18 mouse cellular contexts compared by ENCODE assay signal in genomic region chr3:98254656-98255583, GRCm38 (mm10). TPM values are rescaled to one million over a fixed set of nuclear protein-coding genes. Genes with fewer than 3 reads are reported as not detected.
DNase-seq lines count a peak whose midpoint lies in the region; ATAC-seq and TF ChIP-seq lines count a peak whose summit lies in the region.
"Had no signal": no experiment of that assay in that cellular context is flagged by ENCODE, and none has a peak within 500 bp of the region (broad histone marks: within the 10 kb centered on the region; RNA-seq: fewer than 3 reads in every experiment).

No protein-coding gene starts in this region.

- H3K9me3 ChIP-seq in embryonic facial prominence, embryonic 13.5 days = no peaks in the 10 kb centered on the region
- H3K9me3 ChIP-seq in embryonic facial prominence, embryonic 10.5 days = peaks cover 15% of the 10 kb centered on the region
- H3K9me3 ChIP-seq in kidney, postnatal 0 days (replicated peaks; ENCODE audit: low read length) = no peaks in the 10 kb centered on the region
- no peaks in the 10 kb centered on the region for H3K9me3 ChIP-seq in midbrain, postnatal 0 days (ENCODE audit: low read length)
- 0 out of 2 replicates have a peak, but pooled peaks cover 3% of the 10 kb centered on the region for H3K9me3 ChIP-seq in midbrain, embryonic 13.5 days
- H3K9me3 ChIP-seq in neural tube, embryonic 15.5 days (replicated peaks) = no peaks in the 10 kb centered on the region
- H3K9me3 ChIP-seq: embryonic facial prominence, embryonic 12.5 days; forebrain, embryonic 12.5 days had no signal

- H3K27me3 ChIP-seq in embryonic facial prominence, embryonic 13.5 days = no peaks in the 10 kb centered on the region
- H3K27me3 ChIP-seq in embryonic facial prominence, embryonic 10.5 days (replicated peaks; ENCODE audit: low read depth, poor library complexity, severe bottlenecking) = no peaks in the 10 kb centered on the region
- no peaks in the 10 kb centered on the region for H3K27me3 ChIP-seq in kidney, postnatal 0 days (ENCODE audit: insufficient read depth, low read length)
- H3K27me3 ChIP-seq in midbrain, postnatal 0 days (ENCODE audit: insufficient read depth, low read length) = no peaks in the 10 kb centered on the region
- no peaks in the 10 kb centered on the region for H3K27me3 ChIP-seq in midbrain, embryonic 13.5 days
- H3K27me3 ChIP-seq in neural tube, embryonic 15.5 days (replicated peaks) = no peaks in the 10 kb centered on the region
- H3K27me3 ChIP-seq: embryonic facial prominence, embryonic 12.5 days; forebrain, embryonic 12.5 days had no signal

- no peak overlapping the region for H3K4me3 ChIP-seq in embryonic facial prominence, embryonic 13.5 days
- H3K4me3 ChIP-seq in embryonic facial prominence, embryonic 10.5 days = no peak overlapping the region
- H3K4me3 ChIP-seq in kidney, postnatal 0 days (replicated peaks; ENCODE audit: low read depth, low read length) = no peak overlapping the region
- H3K4me3 ChIP-seq in midbrain, postnatal 0 days (ENCODE audit: low read depth, low read length) = no peak overlapping the region
- H3K4me3 ChIP-seq in midbrain, embryonic 13.5 days (replicated peaks) = no peak overlapping the region
- H3K4me3 ChIP-seq in neural tube, embryonic 15.5 days (replicated peaks) = no peak overlapping the region
- H3K4me3 ChIP-seq: embryonic facial prominence, embryonic 12.5 days; forebrain, embryonic 12.5 days had no signal

- no peak for DNase-seq in embryonic facial prominence, embryonic 10.5 days (ENCODE audit: low spot score)
- no peak for DNase-seq in kidney, postnatal 0 days (ENCODE audit: low spot score)
- no peak for DNase-seq in kidney, postnatal 25 days
- peak; percentile 48 for DNase-seq in midbrain, postnatal 0 days (ENCODE audit: low spot score)
- DNase-seq in adrenal gland, adult 8-10 months = no peak
- DNase-seq: cerebellum, adult 9-11 months; liver; lung, postnatal 14 days had no signal

- no peaks in the 10 kb centered on the region for H3K36me3 ChIP-seq in embryonic facial prominence, embryonic 13.5 days
- H3K36me3 ChIP-seq in embryonic facial prominence, embryonic 10.5 days (replicated peaks) = no peaks in the 10 kb centered on the region
- no peaks in the 10 kb centered on the region for H3K36me3 ChIP-seq in kidney, postnatal 0 days (ENCODE audit: insufficient read depth, low read length)
- H3K36me3 ChIP-seq in midbrain, postnatal 0 days (ENCODE audit: insufficient read depth, low read length) = no peaks in the 10 kb centered on the region
- H3K36me3 ChIP-seq in midbrain, embryonic 13.5 days = no peaks in the 10 kb centered on the region
- no peaks in the 10 kb centered on the region for H3K36me3 ChIP-seq in neural tube, embryonic 15.5 days
- H3K36me3 ChIP-seq: embryonic facial prominence, embryonic 12.5 days; forebrain, embryonic 12.5 days had no signal

- 85% methylated on average over 8 of the region's 8 CpGs for WGBS in embryonic facial prominence, embryonic 13.5 days
- WGBS in embryonic facial prominence, embryonic 10.5 days = 89% methylated on average over 8 of the region's 8 CpGs
- WGBS in kidney, postnatal 0 days = 87% methylated on average over 8 of the region's 8 CpGs
- WGBS in midbrain, postnatal 0 days = 81% methylated on average over 8 of the region's 8 CpGs
- WGBS in midbrain, embryonic 13.5 days = 92% methylated on average over 8 of the region's 8 CpGs
- 92% methylated on average over 8 of the region's 8 CpGs for WGBS in neural tube, embryonic 15.5 days

- no peak overlapping the region for H3K4me2 ChIP-seq in embryonic facial prominence, embryonic 13.5 days
- H3K4me2 ChIP-seq in kidney, postnatal 0 days (ENCODE audit: low read length) = no peak overlapping the region
- H3K4me2 ChIP-seq in midbrain, postnatal 0 days (ENCODE audit: low read depth, low read length, poor library complexity, severe bottlenecking) = no peak overlapping the region
- H3K4me2 ChIP-seq in midbrain, embryonic 13.5 days (replicated peaks) = no peak overlapping the region
- H3K4me2 ChIP-seq in neural tube, embryonic 15.5 days = no peak overlapping the region
- H3K4me2 ChIP-seq: embryonic facial prominence, embryonic 12.5 days; forebrain, embryonic 12.5 days; midbrain, embryonic 11.5 days had no signal

- ATAC-seq in embryonic facial prominence, embryonic 13.5 days (ENCODE audit: insufficient number of reproducible peaks, insufficient read depth, low FRiP score, low TSS enrichment, low read depth) = no peak
- no peak for ATAC-seq in kidney, postnatal 0 days (replicated peaks; ENCODE audit: low FRiP score, low read depth)
- ATAC-seq in midbrain, postnatal 0 days (ENCODE audit: low FRiP score) = no peak
- no peak for ATAC-seq in midbrain, embryonic 13.5 days
- ATAC-seq in neural tube, embryonic 15.5 days (ENCODE audit: low FRiP score) = no peak

- H3K27ac ChIP-seq in embryonic facial prominence, embryonic 13.5 days = 0 out of 2 replicates have a peak overlapping the region, but pooled peaks have one; percentile 29
- no peak overlapping the region for H3K27ac ChIP-seq in embryonic facial prominence, embryonic 10.5 days (replicated peaks)
- H3K27ac ChIP-seq in kidney, postnatal 0 days = 0 out of 2 replicates have a peak overlapping the region, but pooled peaks have one; percentile 28
- H3K27ac ChIP-seq in midbrain, postnatal 0 days (ENCODE audit: low read depth, low read length) = no peak overlapping the region
- H3K27ac ChIP-seq in midbrain, embryonic 13.5 days = no peak overlapping the region
- H3K27ac ChIP-seq in neural tube, embryonic 15.5 days (replicated peaks) = no peak overlapping the region; the same call in 1 of the 2 replicates
- H3K27ac ChIP-seq: embryonic facial prominence, embryonic 12.5 days; forebrain, embryonic 12.5 days had no signal

- TF ChIP-seq CTCF in kidney, postnatal 0 days (IDR thresholded peaks at IDR 0.05; ENCODE audit: low read depth) = 0 out of 2 replicates have a peak, but pooled peaks have one; percentile 19
- TF ChIP-seq CTCF in midbrain, postnatal 0 days (IDR thresholded peaks at IDR 0.05) = no peak

- no peak overlapping the region for H3K9ac ChIP-seq in embryonic facial prominence, embryonic 13.5 days
- no peak overlapping the region for H3K9ac ChIP-seq in kidney, postnatal 0 days (ENCODE audit: low read depth, low read length)
- H3K9ac ChIP-seq in midbrain, postnatal 0 days (replicated peaks; ENCODE audit: low read length, poor library complexity, severe bottlenecking) = no peak overlapping the region
- H3K9ac ChIP-seq in midbrain, embryonic 13.5 days (replicated peaks) = no peak overlapping the region
- no peak overlapping the region for H3K9ac ChIP-seq in neural tube, embryonic 15.5 days (replicated peaks)
- H3K9ac ChIP-seq: embryonic facial prominence, embryonic 12.5 days; forebrain, embryonic 12.5 days had no signal

- H3K4me1 ChIP-seq in embryonic facial prominence, embryonic 13.5 days = peaks cover 14% of the 10 kb centered on the region
- no peaks in the 10 kb centered on the region for H3K4me1 ChIP-seq in embryonic facial prominence, embryonic 10.5 days
- no peaks in the 10 kb centered on the region for H3K4me1 ChIP-seq in kidney, postnatal 0 days (replicated peaks; ENCODE audit: insufficient read depth, low read length)
- H3K4me1 ChIP-seq in midbrain, postnatal 0 days (ENCODE audit: insufficient read depth, low read length) = no peaks in the 10 kb centered on the region
- H3K4me1 ChIP-seq in midbrain, embryonic 13.5 days (replicated peaks) = no peaks in the 10 kb centered on the region
- no peaks in the 10 kb centered on the region for H3K4me1 ChIP-seq in neural tube, embryonic 15.5 days
- H3K4me1 ChIP-seq: embryonic facial prominence, embryonic 12.5 days; forebrain, embryonic 12.5 days had no signal

RNA-seq across cellular contexts. Expression of gene Hmgcs2, which starts 25.3 kb away (rescaled TPM):
- 2.6 and 6.4 TPM in 2 replicates for polyA plus RNA-seq in embryonic facial prominence, embryonic 13.5 days (2015; fragmentation: Nextera tagmentation; extraction: Ambion mirVana)
- 1.0 and 1.6 TPM in 2 replicates for polyA plus RNA-seq in embryonic facial prominence, embryonic 10.5 days (2016; fragmentation: Nextera tagmentation; extraction: Ambion mirVana)
- polyA plus RNA-seq in kidney, postnatal 0 days (2015; fragmentation: Nextera tagmentation; extraction: Ambion mirVana) = 39.9 and 43.2 TPM in 2 replicates
- total RNA-seq in midbrain, postnatal 0 days (2014; rRNA removed) = 22.3 and 24.8 TPM in 2 replicates
- 36.3 and 40.4 TPM in 2 replicates for polyA plus RNA-seq in midbrain, postnatal 0 days (2015; fragmentation: Nextera tagmentation; extraction: Ambion mirVana)
- 8.1 and 9.6 TPM in 2 replicates for polyA plus RNA-seq in midbrain, embryonic 13.5 days (2015; fragmentation: Nextera tagmentation; extraction: Ambion mirVana)
- total RNA-seq in adrenal gland, adult 8-10 months (2022) = 10 to 100 TPM; 12.4 to 20.0 (median 16.4) TPM
- 15.3 and 17.7 TPM in 2 replicates for polyA plus RNA-seq in neural tube, embryonic 15.5 days (2015; fragmentation: Nextera tagmentation; extraction: Ambion mirVana)

RNA-seq across cellular contexts. Expression of gene Reg4, which starts 33.0 kb away (rescaled TPM):
- polyA plus RNA-seq in embryonic facial prominence, embryonic 13.5 days (2015; fragmentation: Nextera tagmentation; extraction: Ambion mirVana) = not detected in 2 replicates
- not detected in 2 replicates for polyA plus RNA-seq in embryonic facial prominence, embryonic 10.5 days (2016; fragmentation: Nextera tagmentation; extraction: Ambion mirVana)
- 0.31 and 0.49 TPM in 2 replicates for polyA plus RNA-seq in kidney, postnatal 0 days (2015; fragmentation: Nextera tagmentation; extraction: Ambion mirVana)
- not detected in 2 replicates for total RNA-seq in midbrain, postnatal 0 days (2014; rRNA removed)
- not detected in 2 replicates for polyA plus RNA-seq in midbrain, postnatal 0 days (2015; fragmentation: Nextera tagmentation; extraction: Ambion mirVana)
- polyA plus RNA-seq in midbrain, embryonic 13.5 days (2015; fragmentation: Nextera tagmentation; extraction: Ambion mirVana) = not detected in 2 replicates
- not detected for total RNA-seq in adrenal gland, adult 8-10 months (2022)
- polyA plus RNA-seq in neural tube, embryonic 15.5 days (2015; fragmentation: Nextera tagmentation; extraction: Ambion mirVana) = 0.47 TPM in 1 of 2 replicates, not detected in the other
- total RNA-seq: gastrocnemius, adult 18-20 months; layer of hippocampus, adult 18-20 months had no signal
- polyA plus RNA-seq: brain, embryonic 14.5 days; embryonic facial prominence, embryonic 12.5 days; forebrain, embryonic 12.5 days; heart, embryonic 16.5 days; midbrain, embryonic 11.5 days had no signal

Comparison
In these comparisons a context has a peak if more than half of its experiments do, and no peak if none do; other contexts are left out.
1. H3K27ac ChIP-seq: peak in embryonic facial prominence, embryonic 13.5 days (single experiment) and kidney, postnatal 0 days (single experiment); none in embryonic facial prominence, embryonic 10.5 days (single experiment), midbrain, postnatal 0 days (single experiment), midbrain, embryonic 13.5 days (single experiment) and neural tube, embryonic 15.5 days (single experiment).